Mouse (Mus musculus) stomach, embryonic 14.5 days (tissue): ENCODE data around the gene Pdzrn3. TPM values are rescaled to one million over a fixed set of nuclear protein-coding genes. Genes with fewer than 3 reads are reported as not detected.

Experiments used
- ATAC-seq: fragments of 200-750 bp; cut with Nextera tagmentation; 2 replicates; pipeline ENCODE4 v1.8.0; 2017; ENCODE audit warnings: low read depth, moderate TSS enrichment; ENCODE audit not compliant: insufficient number of reproducible peaks, insufficient read depth, low FRiP score
- H3K27ac ChIP-seq: fragments of 300-500 bp; sonication (generic); 2 replicates; pipeline ENCODE4 v1.5.1; 2014; ENCODE audit warnings: mild to moderate bottlenecking, low read length, moderate library complexity, mixed read lengths
- H3K27me3 ChIP-seq: fragments of 300-500 bp; sonication (generic); 2 replicates; pipeline ENCODE4 v1.6.1; 2014; ENCODE audit warnings: low read length, control low read depth, mixed read lengths; ENCODE audit not compliant: control insufficient read depth, insufficient read depth
- H3K36me3 ChIP-seq: fragments of 300-500 bp; sonication (generic); 2 replicates; pipeline ENCODE4 v1.6.1; 2014; ENCODE audit warnings: mild to moderate bottlenecking, control low read depth, low read length, moderate library complexity, mixed read lengths; ENCODE audit not compliant: control insufficient read depth, insufficient read depth
- H3K4me1 ChIP-seq: fragments of 300-500 bp; sonication (generic); 2 replicates; pipeline ENCODE4 v1.6.1; 2014; ENCODE audit warnings: low read length, control low read depth, mixed read lengths; ENCODE audit not compliant: control insufficient read depth, insufficient read depth
- H3K4me2 ChIP-seq: fragments of 300-500 bp; sonication (generic); replicated peaks from 2 replicates; pipeline ENCODE4 v1.6.1; 2014; ENCODE audit warnings: low read depth, low read length, control low read depth
- H3K4me3 ChIP-seq: fragments of 300-500 bp; sonication (generic); 2 replicates; pipeline ENCODE4 v1.5.1; 2014; ENCODE audit warnings: low read depth, low read length, control low read depth
- H3K9ac ChIP-seq: fragments of 300-500 bp; sonication (generic); replicated peaks from 2 replicates; pipeline ENCODE4 v1.6.1; 2014; ENCODE audit warnings: low read depth, mild to moderate bottlenecking, control low read depth, low read length, moderate library complexity, mixed read lengths
- H3K9me3 ChIP-seq: fragments of 300-500 bp; sonication (generic); 2 replicates; pipeline ENCODE4 v1.6.1; 2016; ENCODE audit warnings: low read depth, low read length, control low read depth; ENCODE audit not compliant: control insufficient read depth
- WGBS: fragments of 180-500 bp; shearing (Covaris S2); extraction: QIAGEN DNeasy Blood & Tissue Kit; methylation state at CpG from one replicate; pipeline ENCODE4 v1.1.7; 2014; 5-methylcytosine and 5-hydroxymethylcytosine counted together
- polyA plus RNA-seq: library from polyadenylated mRNA; unstranded; fragments of >200 nt; fragmentation: Nextera tagmentation; extraction: Ambion mirVana; gene quantifications from 2 replicates; pipeline ENCODE4 v1.2.1, GENCODE M21; 2014

Gene Pdzrn3
- polyA plus RNA-seq, 1 experiment from 2014 or later, result 18.3 TPM

DNA sequence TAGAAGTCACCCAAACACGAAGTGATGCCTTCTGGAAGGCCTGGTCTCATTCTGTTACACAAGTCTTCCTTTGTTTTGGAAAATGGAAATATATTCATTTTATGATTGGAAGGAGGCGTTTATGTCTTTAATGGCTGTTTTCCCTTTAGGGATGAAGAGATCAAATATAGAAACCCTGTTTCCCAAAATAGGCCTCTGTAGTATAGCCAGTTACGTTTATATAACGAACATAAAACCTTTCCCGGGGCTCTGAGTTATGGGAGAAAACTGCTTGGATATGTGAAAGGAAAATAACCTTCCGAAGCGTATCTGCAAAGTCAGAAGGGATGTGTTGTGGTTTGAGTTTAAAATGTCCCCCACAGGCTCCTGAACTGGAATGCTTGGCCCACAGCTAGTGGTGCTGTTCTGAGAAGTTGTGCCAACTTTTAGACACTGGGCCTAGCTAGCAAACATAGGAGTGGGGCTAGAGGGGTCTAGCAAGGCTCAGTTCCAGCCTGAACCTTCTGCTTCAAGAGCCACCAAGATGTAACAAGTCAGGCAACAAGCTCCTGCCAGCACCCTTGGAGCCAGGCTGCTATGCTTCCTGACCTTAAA, 58.2 kb downstream of the Pdzrn3 start:
- no peak for ATAC-seq
- 48% methylated on average over 7 of the region's 7 CpGs for WGBS
- no peak overlapping the region for H3K9ac ChIP-seq

DNA sequence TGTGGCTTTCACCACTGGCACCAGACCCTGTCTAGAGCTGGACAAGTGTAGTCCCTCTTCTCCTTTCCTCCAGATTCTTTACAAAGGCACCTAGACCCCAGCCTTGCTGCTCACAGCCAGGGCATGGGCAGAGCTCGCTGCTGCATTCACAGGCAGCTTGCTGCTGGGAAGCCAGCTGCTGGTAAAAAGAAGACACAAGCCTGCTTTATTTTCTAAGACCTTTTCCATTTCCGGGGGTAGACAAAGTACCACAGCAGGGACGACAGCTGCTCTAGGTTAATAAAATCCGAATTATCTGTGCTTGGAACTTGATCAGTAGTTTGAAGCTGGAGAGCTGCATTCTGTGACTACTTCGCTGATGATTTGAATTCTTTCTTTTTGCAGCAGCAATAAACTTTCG, 59.2 kb downstream of the Pdzrn3 start:
- H3K27ac ChIP-seq, result peak overlapping the region; percentile 58; the same call in 1 of the 2 replicates
- WGBS, result 49% methylated on average over 6 of the region's 6 CpGs
- H3K4me2 ChIP-seq, result no peak overlapping the region
- peaks cover 19% of the 10 kb centered on the region; the same call in 1 of the 2 replicates for H3K4me1 ChIP-seq
- H3K36me3 ChIP-seq, result no peaks in the 10 kb centered on the region
- H3K9ac ChIP-seq, result no peak overlapping the region
- no peak overlapping the region for H3K4me3 ChIP-seq
- no peaks in the 10 kb centered on the region for H3K27me3 ChIP-seq
- ATAC-seq, result no peak
- H3K9me3 ChIP-seq, result no peaks in the 10 kb centered on the region

More for the DNA sequence above, 58.2 kb downstream of the Pdzrn3 start:
- Histone ChIP-seq H3K4me1 (peaks cover 19% of the 10 kb centered on the region; the same call in 1 of the 2 replicates), H3K4me3 (no peak overlapping the region), H3K9me3 (no peaks in the 10 kb centered on the region), H3K27me3 (no peaks in the 10 kb centered on the region), H3K27ac (peak overlapping the region; percentile 41; the same call in 1 of the 2 replicates), H3K36me3 (no peaks in the 10 kb centered on the region), H3K4me2 (no peak overlapping the region)

DNA sequence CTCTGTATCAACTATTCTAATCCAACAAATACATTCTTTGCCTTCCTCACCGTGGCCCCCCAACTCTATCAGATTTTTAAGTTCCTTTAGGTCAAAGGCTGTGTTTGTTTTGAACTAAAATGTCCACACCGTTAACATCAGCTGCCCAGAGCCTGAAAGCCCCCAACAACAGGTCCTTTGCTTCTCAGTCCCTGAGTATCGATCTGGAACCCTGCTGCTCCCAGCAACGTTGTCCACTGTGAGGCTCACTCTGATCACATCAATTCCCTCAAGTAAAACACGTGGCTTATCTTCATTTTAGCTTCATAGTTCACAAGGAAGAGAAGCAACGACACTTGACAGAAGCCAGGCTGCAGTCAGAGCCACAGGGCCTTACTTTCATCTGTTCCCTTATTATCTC, 66.3 kb downstream of the Pdzrn3 start:
- Histone ChIP-seq H3K27ac (no peak overlapping the region), H3K4me2 (no peak overlapping the region), H3K36me3 (no peaks in the 10 kb centered on the region), H3K27me3 (no peaks in the 10 kb centered on the region), H3K4me3 (no peak overlapping the region), H3K4me1 (peaks cover 20% of the 10 kb centered on the region), H3K9me3 (no peaks in the 10 kb centered on the region), H3K9ac (no peak overlapping the region)
- 11% methylated on average over 6 of the region's 6 CpGs for WGBS
- ATAC-seq, result no peak

DNA sequence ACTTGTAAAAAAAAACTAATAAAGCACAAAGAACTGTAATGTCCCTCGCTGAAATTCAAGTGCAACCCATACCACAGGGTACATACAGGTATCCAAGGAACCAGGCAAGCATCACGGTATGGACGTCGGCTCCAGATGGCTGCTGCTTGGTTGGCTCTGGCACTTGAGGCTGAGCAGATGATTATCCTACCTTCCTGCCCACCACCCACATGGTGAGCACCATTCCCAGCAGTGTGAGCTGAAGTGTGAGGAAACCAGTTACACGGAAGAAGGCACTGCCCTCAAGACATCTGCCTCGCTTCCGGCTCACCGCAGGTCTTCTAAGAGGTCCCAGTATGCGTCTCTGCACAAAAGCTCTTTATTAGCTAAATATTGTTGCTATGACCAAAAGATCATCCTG, 67.2 kb downstream of the Pdzrn3 start:
- no peak overlapping the region for H3K4me2 ChIP-seq
- no peak overlapping the region for H3K9ac ChIP-seq
- no peak for ATAC-seq
- no peaks in the 10 kb centered on the region for H3K27me3 ChIP-seq
- H3K27ac ChIP-seq, result no peak overlapping the region
- H3K9me3 ChIP-seq, result no peaks in the 10 kb centered on the region
- no peak overlapping the region for H3K4me3 ChIP-seq
- 86% methylated on average over 9 of the region's 9 CpGs for WGBS
- no peaks in the 10 kb centered on the region for H3K36me3 ChIP-seq
- peaks cover 20% of the 10 kb centered on the region for H3K4me1 ChIP-seq

DNA sequence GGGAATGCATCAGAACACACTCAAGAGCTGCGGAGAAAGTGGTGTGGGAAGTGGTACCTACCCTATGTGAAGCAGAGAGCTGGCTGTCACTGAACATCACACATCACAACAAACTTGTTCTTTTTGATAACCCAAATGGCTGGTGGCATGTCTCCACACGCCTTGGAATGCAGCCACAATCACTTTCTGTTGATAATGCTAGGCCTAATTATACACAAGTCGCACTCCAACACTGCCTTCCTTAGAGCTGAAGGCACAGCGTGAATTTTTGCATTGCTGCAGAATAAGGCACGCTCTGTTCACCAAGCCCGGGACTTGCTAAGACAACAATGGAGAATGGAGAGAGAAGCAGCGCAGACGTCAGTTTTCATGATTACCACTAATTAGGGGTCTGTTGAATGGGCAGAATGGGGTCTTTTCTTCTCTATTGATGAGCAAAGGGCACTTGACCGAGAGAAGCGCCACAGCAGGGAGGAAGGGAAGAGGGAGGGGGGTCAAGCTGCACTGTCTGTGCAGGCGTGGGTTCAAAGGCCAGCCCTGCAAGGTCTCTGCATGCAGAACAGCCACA, 69.6 kb downstream of the Pdzrn3 start:
- Histone ChIP-seq H3K9ac (no peak overlapping the region), H3K4me1 (peaks cover 20% of the 10 kb centered on the region), H3K4me2 (no peak overlapping the region), H3K9me3 (no peaks in the 10 kb centered on the region), H3K36me3 (no peaks in the 10 kb centered on the region), H3K27me3 (no peaks in the 10 kb centered on the region), H3K4me3 (no peak overlapping the region), H3K27ac (no peak overlapping the region)
- 59% methylated on average over 11 of the region's 11 CpGs for WGBS
- ATAC-seq, result no peak

DNA sequence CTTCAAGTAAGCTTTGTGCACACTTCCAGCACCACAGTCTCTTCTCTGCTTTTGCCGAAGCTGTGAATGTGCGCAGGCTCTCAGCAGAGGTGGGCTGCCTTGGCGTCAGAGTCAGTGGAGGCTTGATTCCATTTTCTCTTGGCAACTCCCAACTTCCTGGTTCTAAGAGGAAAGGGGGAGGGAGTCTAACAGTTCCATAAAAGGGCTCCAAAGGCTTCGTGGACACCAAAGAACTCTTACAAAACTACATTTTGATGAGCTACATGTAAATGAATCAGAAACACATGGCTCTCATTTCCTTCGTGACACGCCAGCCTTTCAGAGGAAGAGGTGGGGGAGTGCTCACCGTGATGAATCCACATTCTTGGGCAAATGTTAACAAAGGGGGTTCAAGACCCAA, 70.9 kb downstream of the Pdzrn3 start:
- H3K9ac ChIP-seq, result no peak overlapping the region
- H3K9me3 ChIP-seq, result no peaks in the 10 kb centered on the region
- H3K4me1 ChIP-seq, result peaks cover 20% of the 10 kb centered on the region
- 56% methylated on average over 7 of the region's 7 CpGs for WGBS
- H3K27ac ChIP-seq, result no peak overlapping the region
- no peaks in the 10 kb centered on the region for H3K36me3 ChIP-seq
- no peak for ATAC-seq
- no peak overlapping the region for H3K4me2 ChIP-seq
- H3K4me3 ChIP-seq, result no peak overlapping the region
- H3K27me3 ChIP-seq, result no peaks in the 10 kb centered on the region

DNA sequence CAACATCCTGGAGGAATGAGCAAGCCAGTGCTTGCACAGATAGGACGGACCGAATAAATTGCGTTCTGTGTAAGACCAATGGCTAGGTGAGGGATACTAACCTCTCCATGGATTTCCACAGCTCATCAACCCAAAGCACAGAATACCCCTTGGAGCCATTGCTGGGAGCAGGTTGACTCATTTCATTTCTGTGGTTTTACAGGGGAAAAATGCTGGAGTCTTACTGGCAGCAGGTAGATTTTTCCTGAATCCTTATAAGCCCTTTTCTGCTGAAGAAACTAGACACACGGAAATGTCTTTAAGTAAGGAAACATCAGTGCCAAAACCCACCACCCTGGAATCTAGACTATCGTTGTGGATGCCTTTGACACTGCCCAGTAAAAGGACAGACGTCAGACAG, 72.2 kb downstream of the Pdzrn3 start:
- Histone ChIP-seq H3K27ac (no peak overlapping the region), H3K36me3 (no peaks in the 10 kb centered on the region), H3K4me2 (no peak overlapping the region), H3K9me3 (no peaks in the 10 kb centered on the region), H3K9ac (no peak overlapping the region), H3K27me3 (no peaks in the 10 kb centered on the region), H3K4me3 (no peak overlapping the region), H3K4me1 (peaks cover 11% of the 10 kb centered on the region)
- no peak for ATAC-seq
- WGBS, result 91% methylated on average over 6 of the region's 6 CpGs

DNA sequence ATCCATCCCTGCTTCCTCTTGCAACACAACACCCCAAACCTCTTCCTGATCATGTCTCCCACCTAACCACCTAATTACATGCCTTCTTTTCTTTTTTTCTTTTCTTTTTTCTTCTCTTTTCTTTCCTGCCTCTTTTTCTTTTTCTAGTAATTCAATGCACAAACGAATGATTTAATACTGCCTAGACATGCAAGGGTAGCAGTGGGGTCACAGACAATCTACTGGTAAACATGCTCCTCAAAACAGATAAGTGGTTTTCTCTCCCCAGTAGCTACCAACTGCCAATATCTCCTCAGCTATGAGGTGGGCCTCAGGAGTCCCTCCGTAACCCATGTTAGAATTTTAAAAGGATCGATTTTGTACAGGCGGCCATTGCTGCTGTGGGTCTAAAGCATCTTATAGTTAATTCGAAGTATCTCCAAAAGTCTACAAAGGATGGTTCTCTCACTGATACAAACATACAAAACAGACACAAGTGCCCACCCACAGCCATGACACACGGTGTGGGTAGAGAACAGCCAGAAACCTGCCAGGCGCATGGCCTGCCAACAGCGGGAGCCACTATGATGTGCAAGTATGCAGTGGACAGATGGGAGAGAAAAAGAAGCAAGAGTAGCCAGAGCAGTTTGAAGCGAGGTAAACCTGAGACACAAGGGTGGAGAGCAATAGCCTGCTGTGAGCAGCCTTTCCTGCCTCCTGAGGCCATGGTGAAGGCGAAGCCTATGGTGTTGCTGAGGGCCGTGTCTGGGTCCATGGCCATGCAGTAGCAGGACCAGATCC, 73.5 kb downstream of the Pdzrn3 start:
- Histone ChIP-seq H3K9ac (no peak overlapping the region), H3K4me2 (no peak overlapping the region), H3K27ac (no peak overlapping the region), H3K9me3 (no peaks in the 10 kb centered on the region), H3K36me3 (no peaks in the 10 kb centered on the region), H3K4me1 (peaks cover 9% of the 10 kb centered on the region), H3K27me3 (no peaks in the 10 kb centered on the region), H3K4me3 (no peak overlapping the region)
- no peak for ATAC-seq
- 93% methylated on average over 11 of the region's 11 CpGs for WGBS
